Mouse (Mus musculus) heart, adult 8-10 months (tissue): ENCODE measurements around the gene Gm20905. TPM values are rescaled to one million over a fixed set of nuclear protein-coding genes. Genes with fewer than 3 reads are reported as not detected.
"Not testable (repeated sequence)": the region's sequence is repeated elsewhere in the genome, so short reads cannot be mapped to it uniquely, and the experiment has no call there.

Source experiments
- DNase-seq: peaks from one replicate; pipeline ENCODE4 v3.0.0; 2022; ENCODE audit warnings: low spot score
- total RNA-seq, 4 experiments: library from RNA; stranded (reverse); gene quantifications; 2 replicates each; pipeline ENCODE4 v1.2.4; 2022

The Gm20905 gene
- not detected for total RNA-seq

DNA sequence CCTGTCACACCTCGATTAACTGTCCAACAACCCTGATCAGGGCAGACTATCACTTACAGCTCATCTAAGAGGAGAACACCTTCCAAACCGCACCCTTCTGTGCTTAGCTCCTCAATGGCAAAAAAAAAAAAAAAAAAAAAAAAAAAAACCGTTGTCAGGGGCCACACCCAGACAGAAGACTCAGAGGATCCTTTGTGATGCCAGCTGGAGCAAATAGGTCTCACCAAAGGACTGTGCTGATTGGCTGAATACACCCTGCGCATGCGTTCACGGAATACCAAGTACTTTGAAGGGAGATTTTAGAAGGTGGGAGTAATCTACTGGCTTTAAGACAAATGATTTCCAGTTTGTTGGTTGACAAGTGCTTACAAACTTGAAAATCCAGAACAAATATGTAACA is at the start of gene Gm20905:
Gene Gm20905 (minus strand): TSS at position 101 of the 400 bp plus-strand sequence.
- not testable (repeated sequence) for DNase-seq
